ENCODE assay signal across 33 mouse cellular contexts in genomic region chr11:121667541-121667940, GRCm38 (mm10).
"Had no signal": no experiment of that assay in that cellular context is flagged by ENCODE, and none has a peak within 500 bp of the region (broad histone marks: within the 10 kb centered on the region; RNA-seq: fewer than 3 reads in every experiment).

No protein-coding gene starts in this region.

- H3K4me2 ChIP-seq: heart, embryonic 11.5 days; heart, embryonic 13.5 days; heart, embryonic 15.5 days; hindbrain, embryonic 12.5 days; hindbrain, embryonic 13.5 days; hindbrain, embryonic 14.5 days; hindbrain, embryonic 15.5 days; intestine, embryonic 15.5 days; kidney, embryonic 15.5 days had no signal

- DNase-seq: heart, postnatal 10 days; heart, postnatal 14 days; heart, postnatal 36 days; heart, postnatal 4 days; kidney, adult 11 months; kidney, adult 18-20 months; kidney, adult 8-10 months; kidney, adult 9 months; kidney, postnatal 10 days; kidney, postnatal 14 days; kidney, postnatal 25 days; kidney, postnatal 36 days; kidney, postnatal 4 days; layer of hippocampus, adult 9-11 months; layer of hippocampus, postnatal 36 days had no signal

- ATAC-seq: hindbrain, embryonic 16.5 days; hindbrain, postnatal 0 days; inflammation-experienced regulatory T-cells, adult 6 months; intestine, embryonic 15.5 days; intestine, embryonic 16.5 days; intestine, postnatal 0 days had no signal

- H3K9me3 ChIP-seq: heart, embryonic 10.5 days; heart, embryonic 13.5 days; heart, embryonic 15.5 days; hindbrain, embryonic 10.5 days; hindbrain, embryonic 12.5 days; hindbrain, embryonic 13.5 days; hindbrain, embryonic 15.5 days; intestine, embryonic 15.5 days; kidney, embryonic 15.5 days had no signal

- H3K27ac ChIP-seq: heart, embryonic 10.5 days; heart, embryonic 13.5 days; heart, embryonic 15.5 days; hindbrain, embryonic 10.5 days; hindbrain, embryonic 12.5 days; hindbrain, embryonic 13.5 days; hindbrain, embryonic 14.5 days; hindbrain, embryonic 15.5 days; hindbrain, postnatal 0 days; intestine, embryonic 15.5 days; kidney, embryonic 15.5 days; kidney, postnatal 0 days; layer of hippocampus, adult 2 months had no signal

- H3K27me3 ChIP-seq: heart, embryonic 13.5 days; heart, embryonic 15.5 days; hindbrain, embryonic 12.5 days; hindbrain, embryonic 13.5 days; hindbrain, embryonic 15.5 days; intestine, embryonic 15.5 days; kidney, embryonic 15.5 days had no signal

- H3K9ac ChIP-seq: heart, embryonic 13.5 days; heart, embryonic 15.5 days; hindbrain, embryonic 12.5 days; hindbrain, embryonic 13.5 days; hindbrain, embryonic 14.5 days; hindbrain, embryonic 15.5 days; intestine, embryonic 15.5 days; kidney, embryonic 15.5 days had no signal

- H3K4me1 ChIP-seq: intestine, embryonic 15.5 days had no signal

- H3K4me3 ChIP-seq: heart, embryonic 10.5 days; heart, embryonic 13.5 days; heart, embryonic 15.5 days; hindbrain, embryonic 10.5 days; hindbrain, embryonic 12.5 days; hindbrain, embryonic 13.5 days; hindbrain, embryonic 15.5 days; intestine, embryonic 15.5 days; kidney, embryonic 15.5 days; layer of hippocampus, adult 2 months had no signal

- H3K36me3 ChIP-seq: hindbrain, embryonic 12.5 days; hindbrain, embryonic 15.5 days had no signal
